Mouse (Mus musculus): ENCODE results near the gene Evx2.

Gene Evx2

GRCm38 (mm10) chr2:74620368-74620767 is 39.0 kb downstream of the Evx2 start:
- DNase-seq (ENCODE audit: low read depth, low spot score) = no peak

GRCm38 (mm10) chr2:74619676-74620246 is 39.6 kb downstream of the Evx2 start:
- no peak for DNase-seq (ENCODE audit: low read depth, low spot score)

- no peak for DNase-seq (ENCODE audit: low read depth, low spot score)
Measured at GRCm38 (mm10) chr2:74617706-74618105, 41.7 kb downstream of the Evx2 start.

- no peak for DNase-seq (ENCODE audit: low read depth, low spot score)
Measured at GRCm38 (mm10) chr2:74611406-74611805, 48.0 kb downstream of the Evx2 start.

- no peak for DNase-seq (ENCODE audit: low read depth, low spot score)
Measured at GRCm38 (mm10) chr2:74609350-74609749, 50.0 kb downstream of the Evx2 start.

GRCm38 (mm10) chr2:74606087-74606760 is 53.1 kb downstream of the Evx2 start:
- DNase-seq (ENCODE audit: low read depth, low spot score) = no peak

GRCm38 (mm10) chr2:74604011-74604410 is 55.3 kb downstream of the Evx2 start:
- no peak for DNase-seq (ENCODE audit: low read depth, low spot score)

Data from c-Kit-negative CD71-positive TER-119-positive erythroid progenitor cells, embryonic 14.5 days (primary cell).